Mouse (Mus musculus) cerebellum, adult (tissue): ENCODE results near the gene Smndc1.

Experiments used
- ATAC-seq: cut with Nextera tagmentation; 2 replicates; pipeline ENCODE4 v1.9.2; 2017; ENCODE audit warnings: mild to moderate bottlenecking, moderate library complexity, mixed read lengths; ENCODE audit not compliant: insufficient number of reproducible peaks, low FRiP score, low TSS enrichment

Gene Smndc1

GRCm38 (mm10) chr19:53389851-53390431 lies 437 bp downstream of the Smndc1 start:
- ATAC-seq, result peak; percentile 49

GRCm38 (mm10) chr19:53389417-53389816 lies 961 bp downstream of the Smndc1 start:
- ATAC-seq, result no peak

- ATAC-seq, result no peak
These were observed 7.0 kb downstream of the Smndc1 start for GRCm38 (mm10) chr19:53383336-53383735.

GRCm38 (mm10) chr19:53378421-53378820 lies 12.0 kb downstream of the Smndc1 start:
- ATAC-seq, result no peak

- no peak for ATAC-seq
These were observed 12.7 kb downstream of the Smndc1 start for GRCm38 (mm10) chr19:53377652-53378051.

GRCm38 (mm10) chr19:53375816-53376215 lies 14.6 kb downstream of the Smndc1 start:
- no peak for ATAC-seq

GRCm38 (mm10) chr19:53375299-53375698 lies 15.1 kb downstream of the Smndc1 start:
- ATAC-seq, result no peak

- no peak for ATAC-seq
These were observed 16.8 kb downstream of the Smndc1 start for GRCm38 (mm10) chr19:53373570-53373969.

- ATAC-seq, result no peak
These were observed 18.7 kb downstream of the Smndc1 start, which contains the start of gene Gm10197 for GRCm38 (mm10) chr19:53371666-53372065. TSS of gene Gm10197 (minus strand) at chr19:53371766.

GRCm38 (mm10) chr19:53370233-53370632 lies 20.1 kb downstream of the Smndc1 start:
- ATAC-seq, result peak; percentile 36; the same call in 1 of the 2 replicates

- peak; percentile 22; the same call in 1 of the 2 replicates for ATAC-seq
These were observed 20.8 kb downstream of the Smndc1 start for GRCm38 (mm10) chr19:53369469-53370043.

GRCm38 (mm10) chr19:53366881-53367280 lies 23.5 kb downstream of the Smndc1 start:
- no peak for ATAC-seq

GRCm38 (mm10) chr19:53366057-53366775 lies 24.2 kb downstream of the Smndc1 start:
- ATAC-seq, result no peak

GRCm38 (mm10) chr19:53364963-53365362 lies 25.4 kb downstream of the Smndc1 start:
- ATAC-seq, result 0 out of 2 replicates have a peak, but pooled peaks have one; percentile 33

- no peak for ATAC-seq
These were observed 25.8 kb downstream of the Smndc1 start for GRCm38 (mm10) chr19:53364551-53364950.

- ATAC-seq, result no peak
These were observed 27.4 kb downstream of the Smndc1 start for GRCm38 (mm10) chr19:53362967-53363366.

GRCm38 (mm10) chr19:53360265-53360958 lies 30.0 kb downstream of the Smndc1 start:
- ATAC-seq, result peak; percentile 43; the same call in 1 of the 2 replicates

- ATAC-seq, result peak; percentile 62; the same call in 1 of the 2 replicates
These were observed 31.0 kb downstream of the Smndc1 start for GRCm38 (mm10) chr19:53359160-53360033.

GRCm38 (mm10) chr19:53355065-53355464 lies 35.3 kb downstream of the Smndc1 start:
- 0 out of 2 replicates have a peak, but pooled peaks have one; percentile 24 for ATAC-seq
